In genomic region chr4:43045285-43045658, GRCm38 (mm10) we compare ENCODE assay signal across 8 mouse cellular contexts. TPM values are rescaled to one million over a fixed set of nuclear protein-coding genes. Genes with fewer than 3 reads are reported as not detected.
DNase-seq lines count a peak whose midpoint lies in the region; ATAC-seq and TF ChIP-seq lines count a peak whose summit lies in the region.

No protein-coding gene starts in this region.

- H3K4me2 ChIP-seq in limb, embryonic 15.5 days: peak overlapping the region; percentile 73
- H3K4me2 ChIP-seq in stomach, postnatal 0 days (replicated peaks; ENCODE audit: low read depth): peak overlapping the region; percentile 86

- no peaks in the 10 kb centered on the region for H3K36me3 ChIP-seq in spleen, adult 2 months (ENCODE audit: control insufficient read depth, insufficient read depth, low read length)
- H3K36me3 ChIP-seq in limb, embryonic 15.5 days: no peaks in the 10 kb centered on the region
- no peaks in the 10 kb centered on the region for H3K36me3 ChIP-seq in stomach, postnatal 0 days (ENCODE audit: control insufficient read depth, insufficient read depth, low read length)

- H3K27me3 ChIP-seq in cerebellum, adult 2 months (ENCODE audit: control insufficient read depth, insufficient read depth, low read length): no peaks in the 10 kb centered on the region
- no peaks in the 10 kb centered on the region for H3K27me3 ChIP-seq in spleen, adult 2 months (ENCODE audit: control insufficient read depth, insufficient read depth, low read length)
- no peaks in the 10 kb centered on the region for H3K27me3 ChIP-seq in limb, embryonic 15.5 days
- H3K27me3 ChIP-seq in stomach, postnatal 0 days (ENCODE audit: control insufficient read depth, insufficient read depth, low read length): no peaks in the 10 kb centered on the region

- DNase-seq in cerebellum, adult 2 months: peak in 1 of 2 experiments; percentile 51
- DNase-seq in cerebellum, adult 11 months: no peak
- peak in 1 of 2 experiments; percentile 33 for DNase-seq in spleen, adult 2 months (ENCODE audit: low read depth in 1 of 2, low spot score in 2 of 2)
- DNase-seq in spleen, postnatal 14 days (ENCODE audit: low spot score in 2 of 2): no peak
- no peak for DNase-seq in stomach, postnatal 0 days (ENCODE audit: low spot score)
- DNase-seq in yolk sac, embryonic 10.5 days (ENCODE audit: low spot score): no peak

- TF ChIP-seq CTCF in cerebellum, adult 2 months (IDR thresholded peaks at IDR 0.05; ENCODE audit: borderline replicate concordance, insufficient read depth, low read depth, low read length): no peak
- no peak for TF ChIP-seq CTCF in spleen, adult 2 months (IDR thresholded peaks at IDR 0.05; ENCODE audit: extremely low read depth, insufficient read depth, insufficient read length, insufficient replicate concordance)
- TF ChIP-seq CTCF in stomach, postnatal 0 days (IDR thresholded peaks at IDR 0.05; ENCODE audit: low read depth): no peak

- no peak for TF ChIP-seq EP300 in stomach, postnatal 0 days (optimal IDR thresholded peaks at IDR 0.05)

- H3K4me3 ChIP-seq in cerebellum, adult 2 months (replicated peaks; ENCODE audit: insufficient read depth, low read depth, low read length): peak overlapping the region; percentile 62
- H3K4me3 ChIP-seq in spleen, adult 2 months (ENCODE audit: extremely low read depth, insufficient read depth, insufficient read length): peak overlapping the region; percentile 73
- peak overlapping the region; percentile 60 for H3K4me3 ChIP-seq in limb, embryonic 15.5 days
- peak overlapping the region; percentile 55 for H3K4me3 ChIP-seq in stomach, postnatal 0 days (ENCODE audit: low read depth, low read length)

- H3K9ac ChIP-seq in limb, embryonic 15.5 days: no peak overlapping the region
- H3K9ac ChIP-seq in stomach, postnatal 0 days (ENCODE audit: low read length): peak overlapping the region; percentile 52; the same call in 1 of the 2 replicates

- no peak for ATAC-seq in limb, embryonic 15.5 days (ENCODE audit: insufficient number of reproducible peaks, low FRiP score, low TSS enrichment, low read depth)
- ATAC-seq in stomach, postnatal 0 days (ENCODE audit: low FRiP score, low TSS enrichment): 0 out of 2 replicates have a peak, but pooled peaks have one; percentile 0
- no peak for ATAC-seq in CD4-positive, CD25-positive, alpha-beta regulatory T cell, adult 4 months

- H3K4me1 ChIP-seq in cerebellum, adult 2 months (ENCODE audit: control insufficient read depth, insufficient read depth, low read length): peaks cover 2% of the 10 kb centered on the region; the same call in 1 of the 2 replicates
- H3K4me1 ChIP-seq in spleen, adult 2 months (ENCODE audit: control insufficient read depth, insufficient read depth, insufficient read length): peaks cover 25% of the 10 kb centered on the region
- H3K4me1 ChIP-seq in limb, embryonic 15.5 days: peaks cover 23% of the 10 kb centered on the region
- no peaks in the 10 kb centered on the region for H3K4me1 ChIP-seq in stomach, postnatal 0 days (replicated peaks; ENCODE audit: control insufficient read depth, insufficient read depth)

- TF ChIP-seq POLR2A in cerebellum, adult 2 months (IDR thresholded peaks at IDR 0.05; ENCODE audit: borderline replicate concordance, insufficient read depth, low read length): no peak
- no peak for TF ChIP-seq POLR2A in spleen, adult 2 months (IDR thresholded peaks at IDR 0.05; ENCODE audit: low read depth, low read length)

- no peaks in the 10 kb centered on the region for H3K9me3 ChIP-seq in limb, embryonic 15.5 days
- no peaks in the 10 kb centered on the region for H3K9me3 ChIP-seq in stomach, postnatal 0 days (ENCODE audit: control insufficient read depth, low read length)

- no peak overlapping the region for H3K27ac ChIP-seq in cerebellum, adult 2 months (ENCODE audit: insufficient read depth, low read length)
- peak overlapping the region; percentile 80 for H3K27ac ChIP-seq in spleen, adult 2 months (ENCODE audit: insufficient read depth, low read length)
- peak overlapping the region; percentile 64; the same call in 1 of the 2 replicates for H3K27ac ChIP-seq in limb, embryonic 15.5 days
- peak overlapping the region; percentile 87 for H3K27ac ChIP-seq in stomach, postnatal 0 days (replicated peaks)

- WGBS in cerebellum, adult 2 months: 1% methylated on average over 13 of the region's 13 CpGs
- 11% methylated on average over 13 of the region's 13 CpGs for WGBS in spleen, adult 2 months
- WGBS in limb, embryonic 15.5 days: 6% methylated on average over 13 of the region's 13 CpGs
- 3% methylated on average over 13 of the region's 13 CpGs for WGBS in stomach, postnatal 0 days

RNA-seq across cellular contexts. Expression of gene Fam214b, which starts 0.7 kb away (rescaled TPM):
- polyA plus RNA-seq in cerebellum, adult 2 months (2012; rRNA removed): 29.9 and 32.5 TPM in 2 replicates
- polyA plus RNA-seq in spleen, adult 2 months (2012; rRNA removed): 21.1 and 28.2 TPM in 2 replicates
- 14.4 and 14.9 TPM in 2 replicates for polyA plus RNA-seq in limb, embryonic 15.5 days (2015; fragmentation: Nextera tagmentation; extraction: Ambion mirVana)
- 9.0 and 10.0 TPM in 2 replicates for polyA plus RNA-seq in stomach, postnatal 0 days (2015; fragmentation: Nextera tagmentation; extraction: Ambion mirVana)
- polyA plus RNA-seq in CD4-positive, CD25-positive, alpha-beta regulatory T cell, adult 4 months (2017; shearing (Covaris generic)): 1 to 10 TPM; 1.5 to 2.3 TPM

RNA-seq across cellular contexts. Expression of gene Unc13b, which starts 13.5 kb away (rescaled TPM):
- 12.8 and 14.5 TPM in 2 replicates for polyA plus RNA-seq in cerebellum, adult 2 months (2012; rRNA removed)
- 0.65 and 0.92 TPM in 2 replicates for polyA plus RNA-seq in spleen, adult 2 months (2012; rRNA removed)
- 2.7 and 2.9 TPM in 2 replicates for polyA plus RNA-seq in limb, embryonic 15.5 days (2015; fragmentation: Nextera tagmentation; extraction: Ambion mirVana)
- 3.2 and 4.5 TPM in 2 replicates for polyA plus RNA-seq in stomach, postnatal 0 days (2015; fragmentation: Nextera tagmentation; extraction: Ambion mirVana)
- polyA plus RNA-seq in CD4-positive, CD25-positive, alpha-beta regulatory T cell, adult 4 months (2017; shearing (Covaris generic)): under 1 TPM; 0.05 to 0.29 TPM

RNA-seq across cellular contexts. Expression of gene Stoml2, which starts 13.8 kb away (rescaled TPM):
- polyA plus RNA-seq in cerebellum, adult 2 months (2012; rRNA removed): 138 and 142 TPM in 2 replicates
- 42.8 and 47.0 TPM in 2 replicates for polyA plus RNA-seq in spleen, adult 2 months (2012; rRNA removed)
- polyA plus RNA-seq in limb, embryonic 15.5 days (2015; fragmentation: Nextera tagmentation; extraction: Ambion mirVana): 286 and 303 TPM in 2 replicates
- 151 and 157 TPM in 2 replicates for polyA plus RNA-seq in stomach, postnatal 0 days (2015; fragmentation: Nextera tagmentation; extraction: Ambion mirVana)
- polyA plus RNA-seq in CD4-positive, CD25-positive, alpha-beta regulatory T cell, adult 4 months (2017; shearing (Covaris generic)): 100 to 1,000 TPM; 137 to 170 TPM

RNA-seq across cellular contexts. Expression of gene Pigo, which starts 19.7 kb away (rescaled TPM):
- polyA plus RNA-seq in cerebellum, adult 2 months (2012; rRNA removed): 35.8 and 35.9 TPM in 2 replicates
- polyA plus RNA-seq in spleen, adult 2 months (2012; rRNA removed): 25.2 and 33.4 TPM in 2 replicates
- polyA plus RNA-seq in limb, embryonic 15.5 days (2015; fragmentation: Nextera tagmentation; extraction: Ambion mirVana): 22.7 and 23.1 TPM in 2 replicates
- 10.3 and 11.0 TPM in 2 replicates for polyA plus RNA-seq in stomach, postnatal 0 days (2015; fragmentation: Nextera tagmentation; extraction: Ambion mirVana)
- polyA plus RNA-seq in CD4-positive, CD25-positive, alpha-beta regulatory T cell, adult 4 months (2017; shearing (Covaris generic)): 10 to 100 TPM; 12.1 to 34.1 TPM

RNA-seq across cellular contexts. Expression of gene Fancg, which starts 35.0 kb away (rescaled TPM):
- polyA plus RNA-seq in cerebellum, adult 2 months (2012; rRNA removed): 36.2 and 36.7 TPM in 2 replicates
- polyA plus RNA-seq in spleen, adult 2 months (2012; rRNA removed): 13.5 and 16.7 TPM in 2 replicates
- 20.7 and 26.1 TPM in 2 replicates for polyA plus RNA-seq in limb, embryonic 15.5 days (2015; fragmentation: Nextera tagmentation; extraction: Ambion mirVana)
- polyA plus RNA-seq in stomach, postnatal 0 days (2015; fragmentation: Nextera tagmentation; extraction: Ambion mirVana): 7.0 and 7.7 TPM in 2 replicates
- polyA plus RNA-seq in CD4-positive, CD25-positive, alpha-beta regulatory T cell, adult 4 months (2017; shearing (Covaris generic)): 10 to 100 TPM; 23.3 to 38.7 TPM
